Mouse (Mus musculus) lung, postnatal 0 days (tissue): ENCODE data around the gene Ostf1. TPM values are rescaled to one million over a fixed set of nuclear protein-coding genes. Genes with fewer than 3 reads are reported as not detected.

Source experiments
- ATAC-seq: fragments of 200-750 bp; cut with Nextera tagmentation; 2 replicates; pipeline ENCODE4 v1.8.0; 2017; ENCODE audit warnings: moderate library complexity
- DNase-seq: peaks from one replicate; pipeline ENCODE4 v3.0.0-alpha.2; 2016; ENCODE audit warnings: low spot score
- H3K27ac ChIP-seq: fragments of 300-500 bp; sonication (generic); 2 replicates; pipeline ENCODE4 v1.5.1; 2014; ENCODE audit warnings: antibody characterized with exemption, mild to moderate bottlenecking, low read length, mixed read lengths
- H3K27me3 ChIP-seq: fragments of 300-500 bp; sonication (generic); replicated peaks from 2 replicates; pipeline ENCODE4 v1.6.1; 2014; ENCODE audit warnings: low read length, mixed read lengths; ENCODE audit not compliant: insufficient read depth
- H3K36me3 ChIP-seq: fragments of 300-500 bp; sonication (generic); 2 replicates; pipeline ENCODE4 v1.6.1; 2014; ENCODE audit warnings: low read length, mixed read lengths; ENCODE audit not compliant: insufficient read depth
- H3K4me1 ChIP-seq: fragments of 300-500 bp; sonication (generic); 2 replicates; pipeline ENCODE4 v1.6.1; 2014; ENCODE audit warnings: antibody characterized with exemption, low read depth, low read length, mixed read lengths; ENCODE audit not compliant: insufficient read depth
- H3K4me2 ChIP-seq: fragments of 300-500 bp; sonication (generic); replicated peaks from 2 replicates; pipeline ENCODE4 v1.6.1; 2014; ENCODE audit warnings: low read depth, mild to moderate bottlenecking, low read length, moderate library complexity, mixed read lengths
- H3K4me3 ChIP-seq: fragments of 300-500 bp; sonication (generic); 2 replicates; pipeline ENCODE4 v1.5.1; 2014; ENCODE audit warnings: low read depth, low read length
- H3K9ac ChIP-seq: fragments of 300-500 bp; sonication (generic); replicated peaks from 2 replicates; pipeline ENCODE4 v1.6.1; 2014; ENCODE audit warnings: low read depth, mild to moderate bottlenecking
- H3K9me3 ChIP-seq: fragments of 300-500 bp; sonication (generic); 2 replicates; pipeline ENCODE4 v1.6.1; 2016; ENCODE audit warnings: low read length, mixed read lengths
- CTCF ChIP-seq: IDR thresholded peaks from 2 replicates; pipeline ENCODE4 v1.5.1; 2016; ENCODE audit warnings: antibody characterized with exemption, mild to moderate bottlenecking
- EP300 ChIP-seq: IDR thresholded peaks from 2 replicates; pipeline ENCODE4 v1.6.1; 2016; ENCODE audit warnings: antibody characterized with exemption, mild to moderate bottlenecking, control low read depth
- WGBS: fragments of 180-500 bp; shearing (Covaris S2); extraction: QIAGEN DNeasy Blood & Tissue Kit; methylation state at CpG from one replicate; pipeline ENCODE4 v1.1.7; 2014; 5-methylcytosine and 5-hydroxymethylcytosine counted together
- polyA plus RNA-seq: library from polyadenylated mRNA; unstranded; fragments of >200 nt; fragmentation: Nextera tagmentation; extraction: Ambion mirVana; gene quantifications from 2 replicates; pipeline ENCODE4 v1.2.1, GENCODE M21; 2015

Gene Ostf1
- polyA plus RNA-seq, 1 experiment from 2014 or later: 248 TPM

- Histone ChIP-seq H3K4me3 (no peak overlapping the region), H3K36me3 (0 out of 2 replicates have a peak, but pooled peaks cover 4% of the 10 kb centered on the region), H3K9ac (no peak overlapping the region), H3K9me3 (no peaks in the 10 kb centered on the region), H3K4me1 (no peaks in the 10 kb centered on the region; the same call in 1 of the 2 replicates), H3K27me3 (no peaks in the 10 kb centered on the region), H3K27ac (no peak overlapping the region), H3K4me2 (no peak overlapping the region)
- no peak for DNase-seq
- TF ChIP-seq CTCF (no peak), EP300 (no peak)
- 76% methylated on average over 5 of the region's 5 CpGs for WGBS
- no peak for ATAC-seq
These were observed 54.3 kb downstream of the Ostf1 start for GRCm38 (mm10) chr19:18577348-18577747.

GRCm38 (mm10) chr19:18575891-18576290, 55.7 kb downstream of the Ostf1 start:
- no peak for TF ChIP-seq EP300
- TF ChIP-seq CTCF: no peak
- no peak overlapping the region for H3K4me2 ChIP-seq
- ATAC-seq: no peak
- H3K36me3 ChIP-seq: 0 out of 2 replicates have a peak, but pooled peaks cover under 1% of the 10 kb centered on the region
- H3K27me3 ChIP-seq: no peaks in the 10 kb centered on the region
- H3K4me3 ChIP-seq: no peak overlapping the region
- no peaks in the 10 kb centered on the region for H3K9me3 ChIP-seq
- H3K27ac ChIP-seq: no peak overlapping the region
- no peaks in the 10 kb centered on the region; the same call in 1 of the 2 replicates for H3K4me1 ChIP-seq
- DNase-seq: no peak
- H3K9ac ChIP-seq: no peak overlapping the region
- 94% methylated on average over 3 of the region's 3 CpGs for WGBS

GRCm38 (mm10) chr19:18573907-18574306, 57.7 kb downstream of the Ostf1 start:
- Histone ChIP-seq H3K4me1 (no peaks in the 10 kb centered on the region; the same call in 1 of the 2 replicates), H3K36me3 (no peaks in the 10 kb centered on the region), H3K27me3 (no peaks in the 10 kb centered on the region), H3K4me3 (no peak overlapping the region), H3K27ac (no peak overlapping the region), H3K9me3 (no peaks in the 10 kb centered on the region), H3K4me2 (no peak overlapping the region), H3K9ac (no peak overlapping the region)
- WGBS: 59% methylated on average over 5 of the region's 5 CpGs
- ATAC-seq: peak; percentile 37; the same call in 1 of the 2 replicates
- TF ChIP-seq CTCF (no peak), EP300 (0 out of 2 replicates have a peak, but pooled peaks have one; percentile 17)
- peak; percentile 31 for DNase-seq

DNA sequence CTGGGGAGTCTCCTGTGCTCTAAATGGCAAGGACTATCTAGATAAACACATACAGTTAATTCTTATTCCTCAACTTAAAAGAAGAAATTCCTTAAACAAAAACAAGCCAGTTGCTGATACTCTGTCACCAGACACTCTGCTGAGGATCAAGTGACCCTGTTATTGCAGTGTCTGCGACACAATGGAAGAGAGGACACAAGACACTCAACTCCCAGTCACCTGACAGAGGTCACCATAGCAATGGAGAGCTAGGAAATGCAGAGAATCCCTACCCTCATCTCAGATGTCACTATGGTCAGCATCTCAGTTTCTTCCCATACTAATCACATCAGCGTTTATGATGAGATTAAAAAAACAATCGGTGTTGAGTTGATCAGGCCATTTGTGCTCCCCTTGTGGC, 58.2 kb downstream of the Ostf1 start:
- Histone ChIP-seq H3K9me3 (no peaks in the 10 kb centered on the region), H3K36me3 (no peaks in the 10 kb centered on the region), H3K27ac (no peak overlapping the region), H3K4me3 (no peak overlapping the region), H3K9ac (no peak overlapping the region), H3K27me3 (no peaks in the 10 kb centered on the region), H3K4me1 (no peaks in the 10 kb centered on the region; the same call in 1 of the 2 replicates), H3K4me2 (no peak overlapping the region)
- 50% methylated on average over 3 of the region's 3 CpGs for WGBS
- DNase-seq: no peak
- ATAC-seq: no peak
- no peak for TF ChIP-seq CTCF

GRCm38 (mm10) chr19:18569496-18569895, 62.1 kb downstream of the Ostf1 start:
- Histone ChIP-seq H3K4me1 (no peaks in the 10 kb centered on the region), H3K27me3 (no peaks in the 10 kb centered on the region), H3K36me3 (no peaks in the 10 kb centered on the region), H3K4me2 (no peak overlapping the region), H3K9ac (no peak overlapping the region), H3K4me3 (no peak overlapping the region), H3K9me3 (no peaks in the 10 kb centered on the region), H3K27ac (no peak overlapping the region)
- WGBS: 96% methylated on average over 1 of the region's 1 CpGs
- no peak for DNase-seq
- ATAC-seq: no peak
- no peak for TF ChIP-seq CTCF
- TF ChIP-seq EP300: no peak

DNA sequence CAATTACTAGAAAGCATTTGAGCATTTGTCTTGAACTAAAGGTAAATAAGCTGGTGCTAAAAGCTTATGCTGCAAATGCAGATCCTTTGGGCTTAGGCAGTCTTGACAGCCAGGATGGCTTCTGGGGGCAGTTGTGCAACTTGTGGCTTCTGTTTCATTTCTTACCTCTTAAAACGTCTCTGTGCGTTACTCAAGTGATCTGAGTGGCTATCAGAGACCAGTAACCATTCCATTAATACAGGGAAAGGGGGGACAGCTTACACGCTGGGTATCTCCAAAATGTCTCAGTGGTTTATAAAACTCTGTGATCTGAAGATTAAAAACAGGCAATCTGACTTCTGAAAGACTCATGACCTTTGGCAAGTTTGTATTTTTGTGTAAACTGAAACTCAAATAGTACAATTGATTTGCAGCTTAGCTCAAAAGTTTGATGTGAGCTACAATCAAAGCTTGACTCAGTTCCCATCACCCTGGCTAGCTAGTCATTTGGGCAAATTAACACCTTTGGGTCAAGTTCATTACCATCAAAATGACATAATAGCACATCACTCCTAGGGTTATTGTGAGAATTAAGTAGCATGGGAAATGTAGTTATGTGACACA, 62.7 kb downstream of the Ostf1 start:
- no peaks in the 10 kb centered on the region for H3K36me3 ChIP-seq
- 51% methylated on average over 3 of the region's 3 CpGs for WGBS
- no peak overlapping the region for H3K4me2 ChIP-seq
- TF ChIP-seq CTCF: no peak
- TF ChIP-seq EP300: no peak
- ATAC-seq: no peak
- no peak overlapping the region for H3K4me3 ChIP-seq
- H3K9me3 ChIP-seq: no peaks in the 10 kb centered on the region
- no peak for DNase-seq
- H3K4me1 ChIP-seq: no peaks in the 10 kb centered on the region
- no peaks in the 10 kb centered on the region for H3K27me3 ChIP-seq
- no peak overlapping the region for H3K9ac ChIP-seq
- no peak overlapping the region for H3K27ac ChIP-seq
